Mouse (Mus musculus) lung, postnatal 0 days (tissue): Measurements from ENCODE around the gene Gimap4.

Experiments
- CTCF ChIP-seq: IDR thresholded peaks from 2 replicates; pipeline ENCODE4 v1.5.1; 2016; ENCODE audit warnings: antibody characterized with exemption, mild to moderate bottlenecking
- EP300 ChIP-seq: IDR thresholded peaks from 2 replicates; pipeline ENCODE4 v1.6.1; 2016; ENCODE audit warnings: antibody characterized with exemption, mild to moderate bottlenecking, control low read depth

- TF ChIP-seq CTCF (no peak), EP300 (no peak)
Measured at GRCm38 (mm10) chr6:48685694-48686665, 1.6 kb downstream of the Gimap4 start.
